Mouse (Mus musculus): Measurements from ENCODE around the gene Kcng3.

DNA sequence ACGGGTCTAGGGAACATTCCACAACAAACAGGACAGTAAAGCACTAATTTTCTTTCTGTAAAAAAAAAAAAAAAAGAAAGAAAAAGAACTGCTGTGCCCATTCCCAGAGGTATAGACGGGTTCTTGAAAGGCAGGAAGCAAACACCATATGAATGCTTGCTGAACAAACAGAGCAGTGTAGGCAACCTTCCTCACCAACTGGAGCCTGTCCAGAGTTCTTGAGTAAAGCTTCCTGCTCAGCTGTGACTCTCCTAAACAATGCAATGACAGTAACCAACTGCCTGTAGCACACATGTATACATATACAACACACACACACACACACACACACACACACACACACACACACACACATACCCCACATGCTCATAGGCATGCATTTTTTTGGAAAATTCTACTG lies 49.1 kb downstream of the Kcng3 start:
- no peak for TF ChIP-seq CTCF (IDR thresholded peaks at IDR 0.05; ENCODE audit: extremely low read depth, insufficient read depth, insufficient read length, insufficient replicate concordance)
- no peak for TF ChIP-seq POLR2A (IDR thresholded peaks at IDR 0.05; ENCODE audit: low read depth, low read length)

All from spleen, adult 2 months (tissue).